Mouse (Mus musculus) MEL (cell line): ENCODE results near the gene Fam229a.
"Not testable (repeated sequence)": the region's sequence is repeated elsewhere in the genome, so short reads cannot be mapped to it uniquely, and the experiment has no call there.

Source experiments
- MXI1 ChIP-seq: IDR thresholded peaks from 2 replicates; pipeline ENCODE4 v1.6.1; 2011; ENCODE audit warnings: mild to moderate bottlenecking, low read depth, low read length, improper control_type of control experiment
- TBP ChIP-seq: IDR thresholded peaks from 2 replicates; pipeline ENCODE4 v1.8.0; 2011; ENCODE audit warnings: low read depth, low read length, improper control_type of control experiment

DNA sequence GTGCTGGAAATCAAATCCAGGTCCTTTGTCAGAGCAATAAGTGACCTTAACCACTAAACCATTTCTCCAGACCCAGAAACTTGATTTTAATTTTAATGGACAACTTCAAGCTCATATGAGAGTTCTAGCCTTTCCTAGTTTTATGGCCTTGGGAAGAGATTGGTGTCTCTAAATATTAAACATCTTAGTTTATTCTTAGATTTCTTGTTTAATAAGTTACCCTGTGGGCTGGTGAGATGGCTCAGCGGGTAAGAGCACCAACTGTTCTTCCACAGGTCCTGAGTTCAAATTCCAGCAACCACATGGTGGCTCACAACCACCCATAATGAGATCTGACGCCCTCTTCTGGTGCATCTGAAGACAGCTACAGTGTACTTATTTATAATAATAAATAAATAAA lies 33.7 kb upstream of the Fam229a start:
- not testable (repeated sequence) for TF ChIP-seq MXI1, TBP
